Comparison of ENCODE assay signal across 13 mouse cellular contexts in genomic region chr6:108307770-108308169, GRCm38 (mm10).
DNase-seq lines count a peak whose midpoint lies in the region; ATAC-seq and TF ChIP-seq lines count a peak whose summit lies in the region.
"Had no signal": no experiment of that assay in that cellular context is flagged by ENCODE, and none has a peak within 500 bp of the region (broad histone marks: within the 10 kb centered on the region; RNA-seq: fewer than 3 reads in every experiment).

No protein-coding gene starts in this region.

- no peaks in the 10 kb centered on the region for H3K36me3 ChIP-seq in midbrain, embryonic 11.5 days (ENCODE audit: control insufficient read depth, insufficient read depth, low read length)
- H3K36me3 ChIP-seq in midbrain, embryonic 14.5 days (ENCODE audit: control insufficient read depth, insufficient read depth, low read length): no peaks in the 10 kb centered on the region
- H3K36me3 ChIP-seq in liver, embryonic 16.5 days (ENCODE audit: control insufficient read depth, insufficient read depth): no peaks in the 10 kb centered on the region
- H3K36me3 ChIP-seq: limb, embryonic 13.5 days; stomach, embryonic 15.5 days had no signal

- no peak for TF ChIP-seq CTCF in gastrocnemius, adult 2 months (IDR thresholded peaks at IDR 0.05)

- no peaks in the 10 kb centered on the region for H3K4me1 ChIP-seq in midbrain, embryonic 11.5 days (ENCODE audit: control insufficient read depth, insufficient read depth, low read length)
- H3K4me1 ChIP-seq in midbrain, embryonic 14.5 days (ENCODE audit: control insufficient read depth, insufficient read depth, low read length): no peaks in the 10 kb centered on the region; the same call in 1 of the 2 replicates
- peaks cover 4% of the 10 kb centered on the region for H3K4me1 ChIP-seq in liver, embryonic 16.5 days (ENCODE audit: control insufficient read depth, low read depth, low read length)

- intact Hi-C loops in gastrocnemius, adult 2 months (cut with DNase I): loop anchor here (5.0 kb wide), 1 partner anchor 95 kb away; the partner anchor contains the start of gene Itpr1
- intact Hi-C loops in gastrocnemius, postnatal 14 days (cut with DNase I; ENCODE audit: low total_unique reads): no loop called here

- 94% methylated on average over 6 of the region's 6 CpGs for WGBS in midbrain, embryonic 11.5 days
- WGBS in midbrain, embryonic 14.5 days: 95% methylated on average over 6 of the region's 6 CpGs
- WGBS in liver, embryonic 16.5 days (ENCODE audit: insufficient replicate concordance): 83% methylated on average over 6 of the region's 6 CpGs

- peak overlapping the region; percentile 85 for H3K27ac ChIP-seq in gastrocnemius, adult 2 months
- no peak overlapping the region for H3K27ac ChIP-seq in midbrain, embryonic 11.5 days (ENCODE audit: low read depth, low read length)
- no peak overlapping the region for H3K27ac ChIP-seq in midbrain, embryonic 14.5 days (replicated peaks; ENCODE audit: low read depth, low read length)
- no peak overlapping the region for H3K27ac ChIP-seq in liver, embryonic 16.5 days (ENCODE audit: low read length)
- H3K27ac ChIP-seq: limb, embryonic 13.5 days had no signal

- no peak overlapping the region for H3K9ac ChIP-seq in midbrain, embryonic 11.5 days (ENCODE audit: low read length)
- no peak overlapping the region for H3K9ac ChIP-seq in midbrain, embryonic 14.5 days (replicated peaks; ENCODE audit: low read length)
- no peak overlapping the region for H3K9ac ChIP-seq in liver, embryonic 16.5 days (ENCODE audit: low read depth, low read length)
- H3K9ac ChIP-seq: limb, embryonic 13.5 days; stomach, embryonic 15.5 days had no signal

- 0 out of 2 replicates have a peak, but pooled peaks have one; percentile 31 for ATAC-seq in midbrain, embryonic 11.5 days (ENCODE audit: low FRiP score)
- no peak for ATAC-seq in midbrain, embryonic 14.5 days (ENCODE audit: low FRiP score, low TSS enrichment)
- no peak for ATAC-seq in liver, embryonic 16.5 days (ENCODE audit: low read depth)
- no peak for ATAC-seq in cerebellum, adult (ENCODE audit: insufficient number of reproducible peaks, low FRiP score, low TSS enrichment)

- no peak overlapping the region for H3K4me3 ChIP-seq in gastrocnemius, adult 2 months
- H3K4me3 ChIP-seq in midbrain, embryonic 11.5 days (ENCODE audit: low read depth, low read length): no peak overlapping the region
- no peak overlapping the region for H3K4me3 ChIP-seq in midbrain, embryonic 14.5 days (replicated peaks; ENCODE audit: low read depth, low read length)
- H3K4me3 ChIP-seq in liver, embryonic 16.5 days (ENCODE audit: low read depth, low read length): no peak overlapping the region
- H3K4me3 ChIP-seq: limb, embryonic 13.5 days; stomach, embryonic 15.5 days had no signal

- no peak overlapping the region for H3K4me2 ChIP-seq in midbrain, embryonic 11.5 days
- no peak overlapping the region for H3K4me2 ChIP-seq in midbrain, embryonic 14.5 days (ENCODE audit: low read length)
- peak overlapping the region; percentile 40 for H3K4me2 ChIP-seq in liver, embryonic 16.5 days (ENCODE audit: low read depth, low read length)
- H3K4me2 ChIP-seq: stomach, embryonic 15.5 days had no signal

- H3K9me3 ChIP-seq in midbrain, embryonic 11.5 days (ENCODE audit: control insufficient read depth, low read length): no peaks in the 10 kb centered on the region
- no peaks in the 10 kb centered on the region for H3K9me3 ChIP-seq in midbrain, embryonic 14.5 days (ENCODE audit: control insufficient read depth, low read length)
- H3K9me3 ChIP-seq in liver, embryonic 16.5 days (replicated peaks; ENCODE audit: control insufficient read depth, low read length): no peaks in the 10 kb centered on the region
- H3K9me3 ChIP-seq: limb, embryonic 13.5 days; stomach, embryonic 15.5 days had no signal

- H3K27me3 ChIP-seq in midbrain, embryonic 11.5 days (ENCODE audit: control insufficient read depth, insufficient read depth, low read length): no peaks in the 10 kb centered on the region
- H3K27me3 ChIP-seq in midbrain, embryonic 14.5 days (ENCODE audit: control insufficient read depth, insufficient read depth, low read length): no peaks in the 10 kb centered on the region
- no peaks in the 10 kb centered on the region for H3K27me3 ChIP-seq in liver, embryonic 16.5 days (ENCODE audit: control insufficient read depth, insufficient read depth, low read depth, low read length)
- H3K27me3 ChIP-seq: limb, embryonic 13.5 days; stomach, embryonic 15.5 days had no signal

- DNase-seq in gastrocnemius, adult 2 months: no peak
- no peak for DNase-seq in gastrocnemius, postnatal 14 days
- no peak for DNase-seq in midbrain, embryonic 11.5 days (ENCODE audit: low spot score, missing footprints)
- DNase-seq in midbrain, embryonic 14.5 days: no peak
- DNase-seq in ovary, adult 18-20 months (ENCODE audit: low spot score): no peak
- no peak for DNase-seq in kidney, postnatal 14 days
- DNase-seq: gastrocnemius, postnatal 10 days; heart, postnatal 10 days; layer of hippocampus, postnatal 36 days had no signal
